Mouse (Mus musculus): ENCODE results near the gene Mrpl14.

DNA sequence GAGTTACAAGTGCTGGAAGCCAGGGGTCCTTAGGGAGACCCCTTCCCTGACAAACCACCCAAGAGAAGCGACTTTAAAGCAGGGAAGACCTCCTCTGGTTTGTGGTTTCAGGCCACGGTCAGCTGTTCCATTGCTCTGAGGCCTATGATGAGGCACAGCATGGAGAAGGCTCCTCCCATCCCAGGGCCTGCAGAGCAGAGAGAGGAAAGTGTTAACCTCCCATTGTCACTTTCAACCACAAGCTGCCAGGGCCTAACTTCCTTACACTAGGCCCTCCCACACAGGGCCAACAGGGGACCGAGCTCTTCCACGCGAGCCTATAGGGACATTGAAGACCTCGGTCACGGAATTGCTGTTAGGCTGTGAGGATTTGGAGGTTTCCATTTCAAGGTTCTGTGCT, 17.1 kb downstream of the Mrpl14 start:
- TF ChIP-seq TAL1 (IDR thresholded peaks at IDR 0.05; ENCODE audit: low read length) (no peak), GATA1 (IDR thresholded peaks at IDR 0.05; ENCODE audit: low read length) (no peak)

Measured in erythroblast, embryonic 14.5 days (primary cell).